Mouse (Mus musculus) myocyte (in vitro differentiated cells): ENCODE results near the gene Pccb.

Experiments
- MAX ChIP-seq: IDR thresholded peaks from one replicate; pipeline ENCODE4 v1.6.1; 2011; ENCODE audit warnings: low read depth, mild to moderate bottlenecking, control low read depth
- MYOD1 ChIP-seq, 3 experiments: IDR thresholded peaks; one replicate each; pipeline ENCODE4 v1.6.1; 2011; ENCODE audit warnings: control low read depth in 2 of 3, low read depth in 2 of 3, mild to moderate bottlenecking in 2 of 3, moderate library complexity in 1 of 3; ENCODE audit not compliant: insufficient read length in 2 of 3, control insufficient read depth in 1 of 3
- MYOG ChIP-seq, 3 experiments: IDR thresholded peaks; one replicate each; pipeline ENCODE4 v1.6.1; 2011; ENCODE audit warnings: control low read depth in 2 of 3, low read depth in 2 of 3, mild to moderate bottlenecking in 2 of 3; ENCODE audit not compliant: insufficient read length in 2 of 3, control insufficient read depth in 1 of 3, insufficient read depth in 1 of 3
- POLR2A ChIP-seq: IDR thresholded peaks from one replicate; pipeline ENCODE4 v1.6.1; 2011; ENCODE audit warnings: low read depth, mild to moderate bottlenecking, control low read depth, moderate library complexity; ENCODE audit not compliant: insufficient read length
- POLR2AphosphoS2 ChIP-seq: IDR thresholded peaks from one replicate; pipeline ENCODE4 v1.6.1; 2011; ENCODE audit warnings: low read depth, control low read depth; ENCODE audit not compliant: insufficient read length
- REST ChIP-seq: IDR thresholded peaks from one replicate; pipeline ENCODE4 v1.6.1; 2011; ENCODE audit warnings: mild to moderate bottlenecking, control low read depth, moderate library complexity; ENCODE audit not compliant: insufficient read depth, insufficient read length
- SRF ChIP-seq: IDR thresholded peaks from one replicate; pipeline ENCODE4 v1.6.1; 2011; ENCODE audit warnings: low read depth; ENCODE audit not compliant: control insufficient read depth, insufficient read length
- TCF3 ChIP-seq: IDR thresholded peaks from one replicate; pipeline ENCODE4 v1.6.1; 2011; ENCODE audit warnings: low read depth, control low read depth; ENCODE audit not compliant: insufficient read length
- USF1 ChIP-seq: IDR thresholded peaks from one replicate; pipeline ENCODE4 v1.6.1; 2011; ENCODE audit warnings: low read depth, mild to moderate bottlenecking, control low read depth, moderate library complexity

DNA sequence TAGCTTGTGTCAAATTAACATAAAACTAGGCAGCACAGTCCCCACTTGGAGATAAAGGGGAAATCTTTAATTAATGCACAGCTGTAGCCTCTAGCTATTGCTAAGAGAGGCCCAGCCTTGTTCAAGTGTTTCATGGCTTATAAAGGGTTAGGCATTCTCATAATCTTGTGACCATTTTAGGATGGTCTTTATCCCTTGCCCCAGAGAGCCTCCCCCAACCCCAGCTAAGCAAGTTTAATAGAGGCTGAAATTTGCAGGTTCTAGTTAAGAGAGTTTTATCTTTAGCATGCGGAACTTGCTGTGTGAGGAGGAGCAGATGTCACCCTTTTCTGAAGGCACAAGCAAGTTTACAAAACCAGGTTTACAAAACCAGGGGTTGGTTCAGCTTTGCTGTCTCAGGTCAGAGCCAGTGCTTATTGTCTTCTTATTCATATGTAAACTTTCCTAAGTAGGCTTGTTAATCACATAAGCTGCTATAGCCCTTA is 71.2 kb downstream of the Pccb start:
- TF ChIP-seq MYOD1 (IDR thresholded peaks at IDR 0.05; ENCODE audit: control insufficient read depth in 1 of 3, insufficient read length in 2 of 3, low read depth in 2 of 3) (no peak), MAX (no peak), POLR2AphosphoS2 (no peak), USF1 (no peak), POLR2A (no peak), SRF (no peak), REST (no peak), MYOG (IDR thresholded peaks at IDR 0.05; ENCODE audit: control insufficient read depth in 1 of 3, insufficient read depth in 1 of 3, insufficient read length in 2 of 3, low read depth in 2 of 3) (no peak), TCF3 (no peak)
